Mouse (Mus musculus) spleen, postnatal 14 days (tissue): Measurements from ENCODE around the gene Kif1c.

Source experiments
- DNase-seq, 2 experiments: peaks; one replicate each; pipeline ENCODE4 v3.0.0; 2021 to 2022; ENCODE audit warnings: low spot score in 2 of 2

Gene Kif1c

GRCm38 (mm10) chr11:70667271-70668150 lies 32.8 kb upstream of the Kif1c start:
- no peak for DNase-seq

GRCm38 (mm10) chr11:70668335-70668770 lies 32.0 kb upstream of the Kif1c start:
- DNase-seq, result peak; percentile 39 to 47

DNA sequence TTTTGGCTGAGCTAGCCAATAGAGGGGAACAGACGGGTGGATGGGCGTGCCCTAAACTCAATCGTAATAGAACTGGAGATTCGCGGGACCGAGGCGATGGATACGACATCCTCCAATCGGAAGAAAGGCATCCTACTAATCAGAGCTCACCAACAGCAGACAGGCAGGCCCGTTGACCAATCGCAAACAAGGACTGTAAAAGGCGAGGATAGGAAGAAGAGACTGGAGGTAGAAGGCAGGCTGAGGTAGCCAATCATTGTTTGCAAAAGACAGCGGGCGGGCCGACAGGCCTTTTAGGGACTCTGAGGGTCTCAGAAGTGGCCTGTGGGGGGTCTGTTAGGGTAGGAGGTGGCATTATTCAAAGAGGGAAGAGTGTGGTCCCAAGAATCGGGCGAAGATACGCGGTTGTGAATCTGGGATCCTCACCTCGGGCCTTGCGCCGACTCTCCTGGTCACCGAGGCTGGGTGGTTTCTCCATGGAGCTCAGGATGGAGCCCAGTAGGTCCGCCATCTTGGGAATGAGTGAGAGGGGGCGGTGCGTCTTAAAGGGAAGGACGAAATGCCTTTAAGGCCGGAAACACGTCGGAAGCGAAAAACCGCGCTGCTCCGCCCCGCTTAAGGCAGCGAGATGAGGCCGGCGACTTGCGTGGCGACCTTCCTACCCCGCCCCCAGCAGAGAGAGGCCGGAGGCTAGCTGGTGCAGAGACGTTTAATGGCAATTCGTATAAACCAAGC lies 31.4 kb upstream of the Kif1c start, which contains the start of gene Spag7:
Gene Spag7, minus strand, starts transcription at position 646 of the 735 bp plus-strand sequence.
- DNase-seq, result peak; percentile 85 to 90

- DNase-seq, result peak; percentile 64 to 75
These were observed 30.6 kb upstream of the Kif1c start for GRCm38 (mm10) chr11:70669582-70670345.

- no peak for DNase-seq
These were observed 29.9 kb upstream of the Kif1c start for GRCm38 (mm10) chr11:70670483-70670882.

DNA sequence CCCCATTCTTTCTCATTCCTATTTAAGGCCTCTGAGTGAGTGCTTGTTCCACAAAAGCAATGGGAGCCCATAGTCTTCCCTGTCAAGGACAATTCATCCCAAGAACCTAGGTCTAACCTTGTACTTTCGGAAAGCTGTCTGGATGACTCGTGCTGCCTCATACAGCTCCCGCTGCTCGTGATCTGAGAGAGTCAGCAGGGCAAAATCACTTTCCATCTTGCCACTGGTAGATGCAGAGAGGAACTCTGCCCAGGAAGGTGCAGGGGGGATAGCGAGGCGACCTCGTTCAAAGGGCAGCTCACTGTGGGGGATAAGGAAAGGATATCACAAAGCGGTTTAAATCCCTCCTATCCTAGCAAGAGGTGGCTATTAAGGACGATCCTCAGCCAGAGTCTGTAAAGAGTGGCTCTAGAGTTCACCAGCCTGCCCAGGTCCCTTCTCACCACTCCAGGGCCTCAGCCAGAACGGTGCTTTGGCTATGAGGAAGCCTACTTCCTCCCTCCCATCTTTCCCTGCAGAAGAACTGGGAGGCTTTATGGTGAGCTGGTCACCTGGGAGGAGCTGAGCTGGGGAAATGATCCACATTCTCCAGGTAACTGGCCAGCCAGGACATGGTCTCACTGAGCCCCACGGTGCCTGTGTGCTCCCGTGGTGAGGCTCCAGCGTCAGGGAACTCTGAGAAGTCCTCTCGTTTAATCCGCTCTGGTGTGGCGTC lies 28.9 kb upstream of the Kif1c start:
- no peak for DNase-seq

- DNase-seq, result no peak
These were observed 26.3 kb upstream of the Kif1c start for GRCm38 (mm10) chr11:70674014-70674413.

DNA sequence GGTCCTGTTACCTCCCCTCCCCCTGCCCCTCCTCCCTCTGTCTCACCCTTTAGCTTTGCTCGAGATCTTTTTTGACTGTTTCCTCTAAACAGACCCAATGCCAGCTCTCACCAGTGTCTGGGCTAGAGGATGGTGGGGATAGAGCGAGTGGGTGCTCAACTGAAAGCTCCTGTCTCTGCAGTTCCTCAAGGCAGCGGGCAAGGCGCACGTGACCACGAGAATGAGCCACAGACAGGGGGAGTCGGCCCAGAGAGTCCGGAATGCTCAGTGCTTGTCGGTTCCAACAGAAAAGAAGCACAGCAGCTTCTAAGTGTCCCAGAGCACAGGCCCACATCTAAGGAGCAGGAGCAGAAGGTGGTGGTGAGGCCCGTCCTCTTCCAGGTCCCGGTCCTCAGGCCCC lies 25.8 kb upstream of the Kif1c start:
- DNase-seq, result no peak

GRCm38 (mm10) chr11:70678092-70678491 lies 22.3 kb upstream of the Kif1c start:
- no peak for DNase-seq

DNA sequence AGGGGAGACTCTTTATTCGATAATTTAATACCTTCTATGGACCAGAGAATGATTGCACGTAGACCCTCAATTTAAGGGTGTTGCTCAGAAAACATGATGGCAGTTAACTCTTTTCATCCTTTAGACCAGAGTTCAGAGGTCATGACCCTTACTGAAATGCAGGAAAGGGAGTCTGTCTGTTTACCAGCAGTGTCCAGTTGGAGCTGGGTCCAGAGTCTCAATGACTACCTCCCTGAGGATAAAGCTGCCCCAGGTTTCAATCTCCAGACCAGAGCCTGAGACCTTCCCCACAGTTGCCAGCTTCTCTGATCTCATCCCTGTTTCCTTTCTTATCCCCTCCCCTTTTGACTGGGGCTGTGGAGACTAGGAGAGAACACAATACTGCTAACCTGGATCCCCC lies 21.8 kb upstream of the Kif1c start:
- DNase-seq, result no peak

GRCm38 (mm10) chr11:70679361-70679760 lies 21.0 kb upstream of the Kif1c start:
- DNase-seq, result no peak

- peak in 1 of 2 experiments; percentile 40 for DNase-seq
These were observed 20.5 kb upstream of the Kif1c start for GRCm38 (mm10) chr11:70679894-70680293.

GRCm38 (mm10) chr11:70681170-70681569 lies 19.2 kb upstream of the Kif1c start:
- no peak for DNase-seq

- no peak for DNase-seq
These were observed 18.3 kb upstream of the Kif1c start for GRCm38 (mm10) chr11:70681897-70682581.

GRCm38 (mm10) chr11:70683640-70684039 lies 16.7 kb upstream of the Kif1c start:
- DNase-seq, result no peak

- DNase-seq, result no peak
These were observed 13.3 kb upstream of the Kif1c start for GRCm38 (mm10) chr11:70686901-70687566.

DNA sequence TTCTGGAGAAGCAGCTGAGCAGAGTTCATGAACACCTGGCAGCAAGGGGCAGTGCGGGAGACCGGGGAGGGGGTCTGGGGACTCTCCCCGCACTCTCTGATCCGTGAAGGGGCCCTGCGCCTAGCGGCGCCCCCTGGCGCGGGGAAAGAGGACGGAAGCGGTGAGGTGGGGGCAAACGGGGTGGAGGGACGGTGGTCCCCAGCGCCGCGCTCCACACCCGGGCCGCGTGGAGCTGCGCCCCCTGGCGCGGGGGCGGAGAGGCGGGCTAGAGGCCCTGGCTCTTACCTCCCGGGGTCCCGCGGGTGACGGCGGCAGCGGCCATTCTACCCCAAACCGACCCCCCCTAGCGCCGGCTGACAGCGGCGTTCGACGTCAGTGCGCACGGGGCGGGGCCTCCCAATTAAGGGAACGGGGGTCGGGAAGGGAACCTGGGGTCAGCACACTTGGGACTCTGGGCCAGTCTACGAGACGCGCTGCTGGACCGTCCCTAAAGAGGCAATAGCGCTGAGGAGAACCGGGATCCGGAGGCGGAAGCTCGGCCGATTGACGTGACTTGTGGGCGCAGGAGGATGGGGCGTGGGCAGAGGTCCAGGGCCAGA lies 12.6 kb upstream of the Kif1c start, which contains the start of gene Camta2:
Gene Camta2, minus strand, starts transcription at position 505 of the 599 bp plus-strand sequence.
- DNase-seq, result peak; percentile 63 to 78

GRCm38 (mm10) chr11:70688372-70688771 lies 12.0 kb upstream of the Kif1c start:
- no peak for DNase-seq

DNA sequence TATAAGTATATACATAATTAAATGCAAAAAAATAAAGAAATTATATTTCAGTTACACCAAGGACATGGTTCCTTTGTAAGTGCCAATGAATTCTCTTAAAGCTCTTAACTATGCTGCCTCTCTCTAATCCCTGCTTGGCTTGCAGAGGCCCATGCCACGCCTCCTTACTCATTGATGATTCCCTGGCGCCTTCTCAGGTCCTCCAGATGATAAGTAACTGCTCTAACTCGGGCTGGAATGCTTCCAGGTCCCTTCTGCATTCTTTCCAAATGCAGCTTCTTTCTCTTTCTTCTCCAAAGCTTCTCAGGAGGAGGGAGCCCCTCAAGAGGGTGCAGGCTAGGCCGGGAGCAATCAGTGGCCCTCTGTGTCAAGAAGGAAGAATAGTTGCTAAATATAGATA lies 10.8 kb upstream of the Kif1c start:
- no peak for DNase-seq

DNA sequence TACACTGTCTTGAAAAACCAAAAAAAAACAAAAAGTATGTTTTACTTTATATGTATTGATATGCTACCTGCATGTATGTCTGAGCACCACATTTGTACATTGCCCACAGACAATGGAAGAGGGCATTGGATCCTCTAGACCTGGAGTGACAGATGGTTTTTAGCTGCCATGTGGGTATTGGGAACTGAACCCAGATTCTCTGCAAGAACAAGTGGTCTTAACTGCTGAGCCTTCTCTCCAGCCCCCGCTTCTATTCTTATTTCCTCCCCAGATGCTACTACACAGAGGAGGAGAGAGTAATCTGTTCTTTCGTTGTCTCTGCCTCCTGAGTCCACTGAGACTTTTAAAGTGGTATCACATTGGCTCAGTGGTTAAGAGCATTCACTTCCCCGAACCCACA lies 6.8 kb upstream of the Kif1c start:
- no peak for DNase-seq
